Mouse (Mus musculus) large intestine, adult 2 months (tissue): ENCODE results near the gene Cenpa. TPM values are rescaled to one million over a fixed set of nuclear protein-coding genes. Genes with fewer than 3 reads are reported as not detected.
"Not testable (repeated sequence)": the region's sequence is repeated elsewhere in the genome, so short reads cannot be mapped to it uniquely, and the experiment has no call there.

ENCODE experiments used
- DNase-seq: peaks from one replicate; pipeline ENCODE4 v3.0.0-alpha.2; 2012; ENCODE audit warnings: low read depth, low spot score
- WGBS: fragments of 180-500 bp; shearing (Covaris S2); methylation state at CpG from one replicate; pipeline ENCODE4 v1.1.7; 2018; 5-methylcytosine and 5-hydroxymethylcytosine counted together
- polyA plus RNA-seq: library from polyadenylated mRNA; depleted of rRNA; stranded (reverse); fragments of >200 nt; gene quantifications from 2 replicates; pipeline ENCODE4 v1.2.3, GENCODE M21; 2012

Cenpa gene
- polyA plus RNA-seq, 1 experiment = 53.8 TPM

GRCm38 (mm10) chr5:30674001-30674400 lies 7.4 kb downstream of the Cenpa start:
- no peak for DNase-seq

GRCm38 (mm10) chr5:30676800-30677199 lies 10.2 kb downstream of the Cenpa start:
- WGBS = 87% methylated on average over 7 of the region's 7 CpGs
- no peak for DNase-seq

More at GRCm38 (mm10) chr5:30674001-30674400, 7.4 kb downstream of the Cenpa start:
- 50% methylated on average over 7 of the region's 7 CpGs for WGBS

- DNase-seq = not testable (repeated sequence)
- over 99% methylated on average over 3 of the region's 3 CpGs for WGBS
These were observed 11.5 kb downstream of the Cenpa start for GRCm38 (mm10) chr5:30678069-30678468.

- DNase-seq = no peak
- WGBS = 95% methylated on average over 4 of the region's 4 CpGs
These were observed 12.2 kb downstream of the Cenpa start for GRCm38 (mm10) chr5:30678722-30679296.

- WGBS = 80% methylated on average over 5 of the region's 5 CpGs
- DNase-seq = no peak
These were observed 13.0 kb downstream of the Cenpa start for GRCm38 (mm10) chr5:30679593-30679992.

- no peak for DNase-seq
- 87% methylated on average over 5 of the region's 5 CpGs for WGBS
These were observed 15.4 kb downstream of the Cenpa start for GRCm38 (mm10) chr5:30681970-30682369.

GRCm38 (mm10) chr5:30682967-30683600 lies 16.5 kb downstream of the Cenpa start:
- DNase-seq = no peak

- DNase-seq = no peak
- 76% methylated on average over 3 of the region's 3 CpGs for WGBS
These were observed 17.4 kb downstream of the Cenpa start for GRCm38 (mm10) chr5:30683993-30684392.

GRCm38 (mm10) chr5:30686781-30687180 lies 20.2 kb downstream of the Cenpa start:
- no peak for DNase-seq
- 62% methylated on average over 3 of the region's 3 CpGs for WGBS

- WGBS = 76% methylated on average over 8 of the region's 8 CpGs
- no peak for DNase-seq
These were observed 33.9 kb downstream of the Cenpa start for GRCm38 (mm10) chr5:30700361-30701000.

- WGBS = 45% methylated on average over 4 of the region's 4 CpGs
- DNase-seq = not testable (repeated sequence)
These were observed 34.8 kb downstream of the Cenpa start for GRCm38 (mm10) chr5:30701373-30701772.

GRCm38 (mm10) chr5:30701866-30702265 lies 35.3 kb downstream of the Cenpa start:
- no peak for DNase-seq
- 75% methylated on average over 3 of the region's 3 CpGs for WGBS

GRCm38 (mm10) chr5:30709744-30710383 lies 43.3 kb downstream of the Cenpa start:
- 7% methylated on average over 13 of the region's 13 CpGs for WGBS
- DNase-seq = peak; percentile 37

GRCm38 (mm10) chr5:30710486-30710885 lies 43.9 kb downstream of the Cenpa start:
- no peak for DNase-seq
- WGBS = 31% methylated on average over 8 of the region's 8 CpGs

GRCm38 (mm10) chr5:30711147-30712001 lies 44.8 kb downstream of the Cenpa start, which contains the start of gene Dpysl5:
Dpysl5 (plus strand) TSS chr5:30711564.
- DNase-seq = peak; percentile 39
- WGBS = 1% methylated on average over 71 of the region's 71 CpGs

GRCm38 (mm10) chr5:30712002-30712390 lies 45.4 kb downstream of the Cenpa start:
- WGBS = under 1% methylated on average over 14 of the region's 14 CpGs

GRCm38 (mm10) chr5:30712441-30713298 lies 46.1 kb downstream of the Cenpa start:
- WGBS = under 1% methylated on average over 43 of the region's 43 CpGs
- DNase-seq = no peak

More at GRCm38 (mm10) chr5:30712002-30712390, 45.4 kb downstream of the Cenpa start:
- DNase-seq = no peak

- 3% methylated on average over 20 of the region's 20 CpGs for WGBS
- DNase-seq = no peak
These were observed 46.7 kb downstream of the Cenpa start for GRCm38 (mm10) chr5:30713299-30713675.

GRCm38 (mm10) chr5:30713691-30714090 lies 47.1 kb downstream of the Cenpa start:
- 21% methylated on average over 11 of the region's 11 CpGs for WGBS
- DNase-seq = no peak
